Mouse (Mus musculus) mature B cell (primary cell): ENCODE data around the gene Dact1.

Experiments
- in situ Hi-C: fragments of 300-500 bp; cut with MboI; formaldehyde crosslinking; loops from 2 replicates; pipeline ENCODE4 v1.14.3; 2019

The Dact1 gene

GRCm38 (mm10) chr12:71337896-71338463, 28.3 kb downstream of the Dact1 start:
- in situ Hi-C loops, result no loop called here

GRCm38 (mm10) chr12:71339142-71339848, 29.6 kb downstream of the Dact1 start:
- in situ Hi-C loops, result no loop called here

- in situ Hi-C loops, result no loop called here
Observed at GRCm38 (mm10) chr12:71342397-71342796, 32.7 kb downstream of the Dact1 start.

- in situ Hi-C loops, result no loop called here
Observed at GRCm38 (mm10) chr12:71345471-71345870, 35.8 kb downstream of the Dact1 start.

- in situ Hi-C loops, result no loop called here
Observed at GRCm38 (mm10) chr12:71346071-71346470, 36.4 kb downstream of the Dact1 start.

- in situ Hi-C loops, result no loop called here
Observed at GRCm38 (mm10) chr12:71348401-71348896, 38.8 kb downstream of the Dact1 start.

- in situ Hi-C loops, result no loop called here
Observed at GRCm38 (mm10) chr12:71350077-71350476, 40.4 kb downstream of the Dact1 start.

- in situ Hi-C loops, result no loop called here
Observed at GRCm38 (mm10) chr12:71354656-71355055, 45.0 kb downstream of the Dact1 start.

GRCm38 (mm10) chr12:71355092-71355491, 45.4 kb downstream of the Dact1 start:
- in situ Hi-C loops, result no loop called here

GRCm38 (mm10) chr12:71361616-71362015, 51.9 kb downstream of the Dact1 start:
- in situ Hi-C loops, result no loop called here

GRCm38 (mm10) chr12:71362425-71362824, 52.7 kb downstream of the Dact1 start:
- in situ Hi-C loops, result no loop called here

- in situ Hi-C loops, result no loop called here
Observed at GRCm38 (mm10) chr12:71364106-71364505, 54.4 kb downstream of the Dact1 start.

- in situ Hi-C loops, result no loop called here
Observed at GRCm38 (mm10) chr12:71364531-71364930, 54.8 kb downstream of the Dact1 start.

- in situ Hi-C loops, result no loop called here
Observed at GRCm38 (mm10) chr12:71365208-71365607, 55.5 kb downstream of the Dact1 start.

- in situ Hi-C loops, result no loop called here
Observed at GRCm38 (mm10) chr12:71366175-71366574, 56.5 kb downstream of the Dact1 start.

- in situ Hi-C loops, result no loop called here
Observed at GRCm38 (mm10) chr12:71368631-71369030, 58.9 kb downstream of the Dact1 start.
